Mouse (Mus musculus) liver, postnatal 0 days (tissue): Measurements from ENCODE around the gene Myo5c.

Experiments used
- CTCF ChIP-seq: sonication (generic); IDR thresholded peaks from 2 replicates; pipeline ENCODE4 v1.5.1; 2016; ENCODE audit warnings: antibody characterized with exemption, low read depth
- EP300 ChIP-seq: IDR thresholded peaks from 2 replicates; pipeline ENCODE4 v1.6.1; 2016; ENCODE audit warnings: antibody characterized with exemption, low read depth, mild to moderate bottlenecking

DNA sequence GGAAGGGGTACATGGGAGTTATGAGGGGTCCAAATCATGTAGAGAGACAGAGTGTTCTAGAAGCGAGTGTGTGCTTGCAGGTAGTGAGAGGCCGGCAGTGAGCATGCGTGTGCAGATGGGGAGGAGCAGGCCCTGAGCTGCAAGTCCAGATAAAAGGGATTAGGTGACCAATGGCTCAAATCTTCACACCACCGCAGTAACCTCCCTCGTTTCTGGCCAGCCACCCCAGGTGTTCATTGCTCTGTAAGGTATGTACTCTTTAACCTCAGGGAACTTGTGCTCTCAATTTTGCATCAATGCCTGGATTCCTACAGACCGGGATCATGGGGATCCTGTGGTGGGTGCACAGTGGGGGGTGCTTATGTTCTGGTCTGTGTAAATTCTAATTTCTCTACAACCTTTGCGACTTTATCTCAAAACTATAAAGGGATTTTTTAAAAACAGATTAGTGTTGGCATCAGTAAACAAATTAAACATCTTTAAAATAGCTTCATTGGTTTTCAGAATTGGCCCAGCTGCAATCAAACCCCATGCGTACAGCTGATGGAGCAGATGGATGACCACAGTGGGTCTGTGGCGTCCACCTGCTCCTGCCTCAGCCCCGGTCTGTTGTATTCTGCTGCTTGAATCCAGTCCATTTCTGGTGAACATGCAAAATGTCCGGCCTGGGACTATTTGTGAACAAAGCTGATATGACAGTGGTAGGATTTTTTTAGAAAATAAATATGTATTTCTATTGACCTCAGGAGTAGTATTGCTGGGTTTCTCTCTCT, 74.5 kb downstream of the Myo5c start, which contains the start of gene Gnb5:
- TF ChIP-seq EP300: no peak
- no peak for TF ChIP-seq CTCF
